Mouse (Mus musculus): ENCODE measurements at regions not wholly inside any gene's neighbourhood (a gene's known extent, or its start where the extent isn't known, plus 50 kb on each side); places are given as distances from the start of the nearest gene placed in this dataset.

DNA sequence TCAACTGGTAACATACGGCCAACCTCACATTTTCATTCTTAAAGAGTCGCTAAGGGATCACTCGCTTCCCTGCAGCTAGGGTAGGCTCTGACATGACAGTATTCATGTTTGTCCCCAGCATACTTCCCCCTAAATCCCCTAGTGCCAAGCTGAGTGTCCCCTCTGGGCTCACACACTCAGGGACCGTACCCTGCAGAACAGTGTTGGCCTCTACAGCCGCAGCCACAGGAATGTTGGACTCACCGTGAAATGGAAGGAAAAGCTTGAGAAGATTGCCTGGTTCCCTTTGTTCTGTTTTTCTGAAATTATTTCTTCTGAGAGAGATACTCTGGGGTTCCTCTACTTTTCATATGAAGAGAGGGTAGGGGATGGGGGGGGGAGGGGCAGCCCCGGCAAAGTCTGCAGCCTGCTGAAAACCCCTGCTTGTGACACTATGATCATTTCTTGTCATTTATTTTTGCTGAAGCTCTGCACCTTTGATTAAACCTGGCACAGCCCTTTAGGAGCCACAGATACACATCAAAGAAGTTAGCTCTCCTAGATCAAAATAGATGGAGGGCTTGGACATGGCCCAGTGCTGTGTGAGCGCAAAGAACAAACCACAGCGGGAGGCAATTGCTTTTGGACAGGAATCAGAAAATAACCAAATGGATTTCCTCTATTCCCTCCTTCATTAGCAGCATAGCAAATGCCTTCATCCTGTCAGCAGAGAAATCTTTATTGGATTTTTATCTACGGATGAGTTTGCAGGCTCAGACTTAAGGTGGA lies 312.7 kb upstream of the Id4 start:
- no peak for ATAC-seq (replicated peaks; ENCODE audit: poor library complexity)

DNA sequence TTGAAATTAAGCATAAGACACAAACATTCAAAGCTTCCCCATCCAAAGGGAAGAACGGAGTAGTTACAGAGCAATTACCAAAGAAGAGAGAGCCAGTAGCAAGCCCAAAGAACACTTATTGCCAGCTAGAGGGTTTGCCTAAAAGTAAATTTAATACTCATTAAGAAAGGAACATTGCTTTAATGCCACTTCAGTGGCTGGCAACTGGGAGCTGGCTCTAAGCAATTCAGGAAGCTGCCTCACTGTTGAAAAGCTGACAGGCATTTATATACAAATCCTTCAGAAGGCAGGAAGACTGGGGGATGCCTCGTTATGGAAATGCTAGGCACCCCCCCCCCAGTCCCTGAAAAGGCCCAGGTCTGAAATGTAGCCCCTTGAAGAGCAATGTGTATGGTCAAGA lies 310.6 kb upstream of the Id4 start:
- ATAC-seq (replicated peaks; ENCODE audit: poor library complexity): no peak

DNA sequence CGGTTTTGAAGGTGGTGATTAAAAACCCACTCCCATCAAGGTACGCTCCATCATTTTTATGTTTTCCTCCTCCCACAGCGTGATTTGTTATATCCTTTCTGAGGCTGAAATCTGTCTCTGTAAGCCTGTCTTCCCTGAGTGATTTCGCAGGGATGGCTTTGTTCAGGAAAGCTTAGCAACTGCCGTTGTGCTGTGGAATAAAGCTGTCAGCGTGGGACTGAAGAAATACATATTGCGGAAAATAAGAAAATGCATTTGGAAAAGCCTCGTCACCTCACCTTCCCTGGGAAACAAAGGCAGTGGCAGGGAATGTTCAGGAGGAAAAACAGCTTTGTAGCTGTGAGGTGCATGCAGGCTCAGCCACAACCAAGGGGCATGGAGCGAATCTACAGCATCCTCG lies 310.0 kb upstream of the Id4 start:
- no peak for ATAC-seq (replicated peaks; ENCODE audit: poor library complexity)

DNA sequence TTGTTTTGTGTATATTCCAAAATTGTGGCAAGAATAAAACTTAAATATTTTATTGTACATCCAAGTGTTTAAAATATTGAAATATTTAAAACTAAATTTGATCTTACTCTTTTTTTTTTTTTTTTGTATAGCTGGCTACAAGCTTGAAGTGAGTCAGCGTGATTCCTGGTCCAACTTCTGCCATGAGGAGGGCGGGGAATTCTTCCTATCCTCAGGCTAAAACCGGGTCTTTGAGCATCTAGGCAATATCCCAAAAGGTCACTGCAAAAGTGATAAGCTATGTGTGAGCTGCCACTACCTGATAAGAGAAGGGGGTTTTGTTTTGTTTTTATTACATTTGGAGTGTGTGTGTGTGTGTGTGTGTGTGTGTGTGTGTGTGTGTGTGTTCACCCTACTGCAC lies 308.1 kb upstream of the Id4 start:
- no peak for ATAC-seq (replicated peaks; ENCODE audit: poor library complexity)

DNA sequence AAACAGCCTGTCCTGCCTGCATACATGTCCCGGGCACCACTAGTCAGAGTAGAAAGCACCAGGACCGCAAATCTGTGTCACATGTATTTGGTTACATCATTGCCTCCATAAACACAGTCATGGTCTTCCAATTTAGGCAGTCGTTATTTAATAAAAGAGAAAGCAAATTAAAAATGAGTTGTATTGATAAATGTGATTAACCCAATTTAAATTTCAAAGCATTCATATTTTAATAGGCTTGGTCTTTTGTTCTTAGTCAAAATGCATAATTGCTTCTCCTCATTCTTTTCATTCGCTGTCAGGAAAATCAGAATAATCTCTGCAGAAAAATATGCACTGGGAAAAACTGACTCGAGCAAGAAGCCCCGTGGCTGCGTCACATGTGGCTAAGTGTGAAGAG lies 307.3 kb upstream of the Id4 start:
- no peak for ATAC-seq (replicated peaks; ENCODE audit: poor library complexity)

DNA sequence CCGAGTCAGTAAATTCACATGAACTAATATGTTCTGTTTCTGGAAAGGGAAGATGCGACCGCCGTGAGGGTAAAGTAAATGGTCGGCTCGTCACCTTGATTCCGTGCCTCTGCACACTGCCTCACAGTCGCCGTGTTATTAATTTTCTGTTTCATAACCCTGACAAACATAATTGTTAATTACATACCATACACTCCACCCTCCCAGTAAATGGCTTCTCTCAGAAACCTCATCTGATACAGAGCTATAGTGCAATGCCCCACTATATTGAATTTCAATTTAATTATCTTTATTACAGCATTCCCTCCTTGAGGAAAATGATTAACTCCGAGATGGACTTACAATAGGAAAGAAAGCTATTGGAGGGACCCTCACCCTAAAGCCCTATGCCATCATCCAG lies 305.5 kb upstream of the Id4 start:
- ATAC-seq (replicated peaks; ENCODE audit: poor library complexity): no peak

DNA sequence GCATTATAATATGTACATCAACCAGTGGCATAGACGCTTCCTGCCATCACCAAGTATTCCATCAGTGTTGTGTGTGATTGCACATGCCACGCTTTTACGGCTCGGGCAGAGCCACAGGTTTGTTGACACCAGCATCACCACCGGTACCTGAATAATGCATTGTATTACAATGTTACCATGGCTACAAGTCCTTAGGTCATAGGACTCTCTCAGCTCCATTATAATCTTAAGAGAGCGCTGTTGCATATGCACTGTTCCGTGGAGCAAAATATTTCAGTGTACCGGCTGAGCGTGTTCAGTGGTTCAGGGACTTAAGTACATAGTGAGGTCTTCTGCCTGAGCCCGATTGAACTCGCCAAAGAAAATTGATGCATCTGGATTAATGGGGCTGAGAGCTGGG lies 303.4 kb upstream of the Id4 start:
- no peak for ATAC-seq (replicated peaks; ENCODE audit: poor library complexity)

DNA sequence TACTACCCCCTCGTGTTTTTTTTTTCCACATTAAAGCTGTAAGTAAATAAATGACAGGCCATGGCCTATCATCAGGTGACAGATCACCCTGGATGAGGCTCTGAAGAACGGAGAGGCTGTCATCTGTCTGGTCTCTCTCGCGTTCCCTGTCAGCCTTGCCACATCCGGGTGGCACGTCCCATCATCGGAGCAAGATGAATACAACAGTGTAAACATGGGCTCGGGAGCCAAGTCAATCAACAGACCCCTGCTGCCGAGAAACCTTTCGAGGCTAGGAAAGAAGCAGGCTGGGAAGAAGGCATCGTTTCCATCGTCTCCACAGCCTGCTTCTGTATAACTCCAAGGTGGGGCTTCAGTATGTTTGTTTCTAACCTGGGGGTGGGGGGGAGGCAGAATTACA lies 286.8 kb upstream of the Id4 start:
- no peak for ATAC-seq (replicated peaks; ENCODE audit: poor library complexity)

DNA sequence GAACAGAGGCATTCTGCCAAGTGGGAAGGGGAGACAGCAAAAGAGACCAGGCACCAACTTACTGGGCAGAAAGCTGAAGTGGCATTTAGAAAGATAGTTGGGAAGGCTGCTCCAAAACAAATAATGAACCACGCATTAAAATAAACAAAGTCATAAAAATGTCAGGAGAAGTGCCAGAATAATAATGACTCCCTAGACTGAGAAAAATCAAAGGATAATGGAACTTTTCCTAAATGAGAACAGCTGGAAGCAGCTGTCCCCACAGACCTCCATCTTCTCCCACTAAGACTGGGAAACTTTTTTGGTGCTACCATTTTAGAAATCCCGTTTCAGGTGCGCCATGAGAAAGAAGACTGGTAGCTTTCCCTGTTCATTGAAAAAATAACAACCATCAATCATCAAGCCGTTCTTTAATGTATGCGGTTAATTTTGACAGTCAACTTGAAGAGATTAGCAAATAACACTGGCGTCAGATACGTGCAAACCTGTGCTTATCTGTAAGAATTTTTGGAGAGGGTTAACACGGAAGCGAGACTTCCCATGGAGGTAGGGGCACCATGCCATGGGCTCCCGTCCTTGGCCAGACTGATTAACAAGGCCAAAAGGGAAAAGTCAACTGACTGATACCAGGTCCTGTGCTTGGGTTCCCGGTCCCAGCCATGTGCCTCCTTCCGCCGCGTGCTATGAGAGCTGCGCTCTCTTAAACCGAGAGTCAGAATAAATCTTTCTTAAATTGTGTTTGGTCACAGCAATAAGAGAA lies 286.1 kb upstream of the Id4 start:
- no peak for ATAC-seq (replicated peaks; ENCODE audit: poor library complexity)

DNA sequence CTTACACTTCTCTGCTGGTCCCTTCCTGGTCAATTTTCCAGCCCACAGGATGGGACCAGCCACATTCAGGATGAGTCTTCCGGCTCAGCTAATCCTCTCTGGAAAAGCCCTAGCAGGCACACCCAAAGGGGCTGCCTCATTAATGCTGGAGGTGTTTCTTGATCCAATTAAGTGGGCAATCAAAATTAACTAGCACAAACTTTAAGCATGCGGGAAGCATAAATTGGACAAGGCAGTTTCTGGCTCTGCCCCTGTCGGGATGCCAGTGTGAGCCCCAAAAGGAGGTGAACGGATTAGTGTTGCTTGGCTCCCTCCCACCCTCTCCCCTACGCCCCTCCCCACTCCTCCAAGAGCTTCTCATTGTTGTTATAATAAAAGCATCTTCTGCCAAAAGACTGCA lies 262.5 kb upstream of the Id4 start:
- ATAC-seq (replicated peaks; ENCODE audit: poor library complexity): no peak

DNA sequence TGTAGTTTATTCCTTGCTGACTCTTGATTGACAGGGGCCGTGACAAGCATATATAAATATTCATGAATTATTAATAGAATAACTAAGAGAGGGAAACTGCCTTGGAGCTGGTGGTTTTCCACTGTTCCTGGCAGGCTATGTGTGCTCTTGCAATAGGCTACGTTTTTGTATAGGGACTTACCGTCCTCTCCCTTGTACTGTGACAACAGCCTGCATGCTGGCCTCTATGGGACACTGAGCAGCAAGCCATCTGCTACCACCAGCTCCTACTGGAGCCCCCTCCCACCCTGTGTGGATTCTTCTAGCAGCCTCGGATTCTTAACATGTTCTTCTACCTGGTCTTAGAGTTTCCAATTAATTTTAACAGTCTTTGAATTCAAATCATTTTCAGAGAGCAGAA lies 261.6 kb upstream of the Id4 start:
- ATAC-seq (replicated peaks; ENCODE audit: poor library complexity): no peak

DNA sequence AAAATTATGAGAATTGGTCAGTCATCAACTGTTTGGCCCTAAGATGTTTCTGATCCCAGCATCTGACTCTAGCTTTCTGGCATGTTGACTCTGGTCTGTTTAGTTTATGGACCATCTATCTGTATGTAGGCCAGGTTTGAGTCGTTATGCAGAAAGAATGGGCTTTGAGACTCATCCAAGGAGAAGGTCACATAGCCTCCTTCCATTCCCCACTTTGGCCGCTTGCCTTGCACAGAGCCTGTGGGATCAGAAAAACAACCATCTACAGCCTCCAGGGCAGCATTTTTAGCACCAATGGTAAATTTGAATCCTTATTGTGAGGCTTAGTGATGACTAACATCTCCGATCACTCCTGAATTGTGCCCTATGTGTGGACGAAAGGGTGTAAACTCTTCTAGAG lies 257.9 kb upstream of the Id4 start:
- ATAC-seq (replicated peaks; ENCODE audit: poor library complexity): no peak

DNA sequence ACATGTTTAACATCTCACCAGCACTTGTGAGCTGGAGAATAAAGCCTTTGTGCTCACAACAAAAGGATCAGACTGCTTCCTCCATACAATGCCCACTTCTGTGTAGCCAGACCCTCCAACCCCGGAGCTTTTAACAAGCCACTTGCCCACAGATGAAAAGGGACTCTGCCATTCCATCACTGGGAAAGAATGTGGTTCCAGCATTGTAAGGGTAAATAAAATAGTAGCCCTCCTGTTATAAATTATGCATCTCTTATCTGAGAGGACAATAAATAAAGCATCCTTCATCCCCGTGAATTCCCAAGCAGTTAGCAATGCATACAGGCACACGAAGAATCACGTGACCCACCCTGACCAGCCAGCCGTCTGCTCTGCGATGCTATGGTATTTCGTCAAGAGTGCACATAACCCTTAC lies 247.7 kb upstream of the Id4 start:
- no peak for ATAC-seq (replicated peaks; ENCODE audit: poor library complexity)

DNA sequence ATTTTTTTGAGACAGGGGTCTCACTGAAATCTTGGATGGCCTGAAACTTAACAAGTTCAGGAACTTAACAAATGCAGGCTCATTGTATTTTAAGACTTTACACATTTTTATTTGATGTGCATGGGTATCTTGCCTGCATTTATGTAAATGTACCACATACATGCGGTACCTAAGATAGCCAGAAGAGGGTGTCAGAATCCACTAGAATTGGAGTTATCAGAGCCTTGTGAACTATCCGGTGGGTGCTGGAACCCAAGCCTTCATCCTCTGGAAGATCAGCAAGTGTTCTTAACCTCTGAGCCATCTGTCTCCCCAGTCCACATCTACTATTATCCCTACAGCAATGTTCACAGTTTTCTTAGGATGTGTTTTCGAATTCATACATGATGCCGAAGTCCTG lies 245.7 kb upstream of the Id4 start:
- ATAC-seq (replicated peaks; ENCODE audit: poor library complexity): no peak

DNA sequence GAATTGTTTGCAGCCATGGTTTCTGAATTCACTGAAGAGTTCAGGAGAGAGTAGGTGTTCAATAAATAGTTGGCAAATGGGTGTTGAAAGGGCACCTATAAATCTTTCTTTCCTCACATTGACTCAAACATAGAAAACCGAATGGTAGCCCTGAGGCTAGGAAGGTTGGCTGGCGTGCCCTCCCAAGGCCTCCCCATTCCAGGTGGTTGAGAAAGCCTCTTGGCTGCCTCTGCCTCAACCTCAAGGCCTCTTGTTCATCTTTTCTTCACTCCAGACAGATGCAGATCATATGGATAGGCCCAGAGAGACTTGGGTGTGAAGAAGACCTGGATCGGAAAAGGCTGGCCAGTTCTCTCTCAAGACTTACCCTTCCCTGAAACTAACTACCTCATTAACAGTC lies 245.0 kb upstream of the Id4 start:
- ATAC-seq (replicated peaks; ENCODE audit: poor library complexity): no peak

DNA sequence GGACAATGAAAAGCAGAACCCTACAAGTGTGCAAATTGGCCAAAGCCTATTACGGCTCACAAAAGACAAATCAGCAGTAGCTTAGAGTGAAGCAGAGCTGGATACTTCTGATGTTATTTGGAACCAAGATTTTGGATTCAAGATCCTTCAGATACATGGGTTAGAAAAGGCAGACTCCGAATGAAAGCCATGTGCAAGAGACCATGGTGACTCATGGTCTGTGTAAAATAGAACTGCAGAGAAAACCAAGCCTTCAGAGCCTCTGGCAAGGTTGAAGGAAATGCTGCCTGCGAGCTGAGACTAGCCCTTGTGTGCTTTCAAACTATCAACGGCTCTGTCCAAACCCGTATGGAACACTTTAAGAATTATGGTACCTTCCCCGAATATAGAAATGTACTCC lies 244.4 kb upstream of the Id4 start:
- no peak for ATAC-seq (replicated peaks; ENCODE audit: poor library complexity)

DNA sequence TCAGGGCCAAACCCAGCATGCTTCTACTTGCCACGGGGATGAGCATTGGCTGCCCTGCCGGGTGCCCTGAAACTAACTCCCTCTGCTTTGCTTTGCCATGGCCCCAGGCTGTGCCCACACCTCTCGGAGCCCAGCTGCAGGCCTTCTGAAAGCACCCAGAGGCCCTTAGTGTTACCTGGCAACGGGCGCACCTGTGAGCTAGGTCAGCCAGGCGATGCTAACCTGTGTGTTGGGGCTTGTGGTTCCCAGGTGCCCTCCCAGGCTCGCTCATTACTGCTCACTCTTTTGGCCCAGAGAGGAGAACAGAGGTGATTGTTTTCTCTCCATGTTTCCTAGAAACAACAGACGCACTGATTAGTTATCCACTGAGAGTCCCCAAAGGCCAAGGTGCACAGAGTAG lies 243.4 kb upstream of the Id4 start:
- ATAC-seq (replicated peaks; ENCODE audit: poor library complexity): no peak

DNA sequence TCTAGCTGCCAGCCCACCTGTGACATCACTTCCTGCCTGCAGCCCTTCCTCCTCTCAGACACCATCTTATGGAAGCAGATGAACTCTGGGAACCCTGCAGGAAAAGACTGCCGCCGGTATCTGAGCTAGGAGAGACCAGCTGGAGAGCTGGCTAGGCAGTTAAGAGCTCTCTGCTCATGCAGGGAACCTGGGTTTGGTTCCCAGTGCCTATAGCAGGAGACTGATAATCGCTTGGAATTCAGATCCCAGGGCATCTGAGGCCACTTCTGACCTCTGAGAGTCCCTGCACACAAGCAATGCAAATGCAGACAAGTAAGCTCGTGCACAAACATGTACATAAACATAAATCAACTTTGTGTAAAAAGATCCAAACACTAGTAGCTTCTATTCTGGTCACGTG lies 242.4 kb upstream of the Id4 start:
- no peak for ATAC-seq (replicated peaks; ENCODE audit: poor library complexity)

DNA sequence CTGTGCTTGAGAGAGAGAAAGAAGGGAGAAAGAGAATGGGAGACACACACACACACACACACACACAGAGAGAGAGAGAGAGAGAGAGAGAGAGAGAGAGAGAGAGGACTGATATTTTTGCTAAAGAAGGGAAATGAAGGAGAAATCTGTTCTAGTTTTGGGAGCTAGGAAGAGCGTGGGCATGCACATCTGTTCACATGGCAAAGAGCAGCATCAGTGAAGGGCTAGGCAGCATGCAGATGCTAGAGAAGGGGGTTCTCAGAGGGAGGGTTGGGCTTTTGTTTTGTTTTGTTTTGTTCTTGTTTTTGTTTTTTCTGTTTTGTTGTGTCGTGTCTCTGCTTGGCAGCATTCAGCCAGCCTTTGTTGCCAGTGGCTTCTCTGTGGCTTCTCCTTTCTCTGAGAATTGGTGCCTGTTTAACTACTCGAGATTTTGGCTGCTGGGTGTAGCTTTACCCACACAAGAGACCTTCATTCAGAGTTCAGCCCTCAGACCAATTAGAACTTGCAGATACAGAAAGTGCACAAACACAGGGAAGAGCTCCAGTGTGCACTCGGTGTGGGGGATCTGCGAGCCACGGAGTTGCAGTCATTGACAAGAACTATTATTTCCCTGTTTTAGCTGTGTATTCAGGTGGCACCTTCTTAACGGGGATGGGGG lies 237.9 kb upstream of the Id4 start:
- ATAC-seq (replicated peaks; ENCODE audit: poor library complexity): no peak

DNA sequence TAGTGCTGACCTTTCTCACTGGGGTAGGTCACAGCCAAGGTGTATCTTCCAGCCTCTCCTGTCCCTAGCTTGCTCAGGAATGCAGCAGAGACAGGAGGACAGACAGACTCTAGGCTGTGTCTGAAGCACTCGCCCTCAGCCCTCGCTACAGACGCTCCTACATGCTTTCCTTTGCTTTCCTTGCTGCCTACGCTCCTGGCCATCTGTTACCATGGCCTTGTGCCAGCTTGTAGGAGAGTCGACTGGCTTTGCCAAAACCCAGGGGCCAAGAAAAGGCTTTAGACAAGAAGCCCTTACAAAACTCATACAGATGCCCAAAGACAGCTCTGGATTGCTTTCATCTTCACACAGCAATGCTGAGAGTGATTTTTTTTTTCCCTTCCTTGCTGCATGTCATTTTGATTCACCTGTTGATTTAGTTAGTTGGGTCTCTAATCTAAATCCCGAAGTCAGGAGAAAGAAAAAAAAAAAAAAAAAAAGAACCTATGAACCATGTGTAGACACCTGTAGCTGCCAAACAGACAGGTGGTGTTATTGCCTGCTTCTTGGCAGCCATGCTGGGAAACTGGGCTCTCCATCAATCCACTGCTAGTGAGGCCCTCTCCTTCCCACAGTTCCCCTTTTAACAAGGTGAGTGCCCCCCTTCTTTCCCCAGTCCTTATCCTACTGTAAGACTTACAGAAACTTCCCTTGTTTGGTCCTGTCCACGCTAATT lies 233.1 kb upstream of the Id4 start:
- no peak for ATAC-seq (replicated peaks; ENCODE audit: poor library complexity)

DNA sequence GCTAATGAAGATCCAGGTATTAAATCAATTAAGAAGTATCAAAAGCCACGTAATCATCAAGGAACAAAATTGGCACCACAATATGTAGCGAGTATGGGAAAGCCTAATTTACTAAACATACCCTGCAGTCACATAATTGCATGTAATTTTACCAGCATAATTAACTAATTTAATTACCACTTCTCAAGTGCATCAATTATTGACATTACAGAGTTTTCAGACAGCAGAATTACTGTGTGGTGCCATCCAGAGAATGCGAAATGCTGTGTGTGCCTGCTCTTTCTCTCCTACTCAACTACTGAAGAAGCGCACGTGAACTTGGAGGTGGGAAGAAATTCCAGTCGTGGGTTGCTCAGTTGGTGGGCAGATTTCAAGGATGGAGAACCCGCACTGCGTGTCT lies 229.5 kb upstream of the Id4 start:
- no peak for ATAC-seq (replicated peaks; ENCODE audit: poor library complexity)

DNA sequence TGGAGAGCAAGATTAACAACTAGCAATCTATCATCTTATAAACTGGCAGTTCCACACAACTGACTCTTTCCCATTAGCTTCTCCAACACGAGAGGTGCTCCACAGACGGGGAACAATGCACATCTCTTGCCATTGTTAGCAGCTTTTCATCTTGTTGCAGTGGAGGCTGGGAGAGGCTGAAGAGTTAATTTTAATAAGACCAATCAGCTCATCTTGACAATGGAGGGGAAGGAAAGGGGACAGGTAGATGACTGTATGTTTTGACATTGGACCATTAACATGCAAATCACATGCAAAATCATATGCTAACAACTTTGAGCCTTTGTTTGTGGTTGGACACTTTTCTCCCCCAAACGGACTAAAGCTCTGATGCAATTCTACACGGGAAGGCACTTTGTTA lies 218.9 kb upstream of the Id4 start:
- no peak for ATAC-seq (replicated peaks; ENCODE audit: poor library complexity)
